Mouse (Mus musculus) left cerebral cortex, adult 18-20 months (tissue): ENCODE measurements around the gene Gla. TPM values are rescaled to one million over a fixed set of nuclear protein-coding genes. Genes with fewer than 3 reads are reported as not detected.

Experiments used
- total RNA-seq, 2 experiments: library from RNA; stranded (reverse); gene quantifications; 2 replicates each; pipeline ENCODE4 v1.2.3; 2021

Gene Gla
- total RNA-seq, 2 experiments from 2014 or later, result 11.4 to 12.1 TPM

Other genes with a start within 250 kb of the Gla start
- 10 to 100 TPM; 49.4 to 55.2 TPM for gene Drp2, start 196.6 kb downstream of the Gla start, total RNA-seq
- gene Taf7l, start 124.6 kb downstream of the Gla start, total RNA-seq, result not detected
- gene Timm8a1, start 59.3 kb downstream of the Gla start, total RNA-seq, result 10 to 100 TPM; 14.2 to 18.6 TPM
- 1 to 10 TPM in 1 of 2 experiments, under 1 TPM in 1; 0.89 to 1.3 TPM for gene Btk, start 17.6 kb downstream of the Gla start, total RNA-seq
- gene Rpl36a, start 15.5 kb downstream of the Gla start, total RNA-seq, result 100 to 1,000 TPM; 131 to 132 TPM
- 100 to 1,000 TPM; 161 to 167 TPM for gene Hnrnph2, start 54 bp upstream of the Gla start, total RNA-seq
- gene Armcx4, start 85.4 kb upstream of the Gla start, total RNA-seq, result 10 to 100 TPM; 36.1 to 38.8 TPM
- gene Armcx1, start 116.8 kb upstream of the Gla start, total RNA-seq, result 10 to 100 TPM; 69.4 to 76.9 TPM
- gene Armcx6, start 150.3 kb upstream of the Gla start, total RNA-seq, result 1 to 10 TPM; 5.9 to 7.3 TPM
- 10 to 100 TPM; 70.4 to 79.8 TPM for gene Armcx3, start 155.5 kb upstream of the Gla start, total RNA-seq
- gene Armcx2, start 208.1 kb upstream of the Gla start, total RNA-seq, result 10 to 100 TPM; 87.5 to 94.1 TPM